Mouse (Mus musculus) hindbrain, embryonic 16.5 days (tissue): ENCODE results near the gene Synj1. TPM values are rescaled to one million over a fixed set of nuclear protein-coding genes. Genes with fewer than 3 reads are reported as not detected.

Experiments
- ATAC-seq: fragments of 200-750 bp; cut with Nextera tagmentation; 2 replicates; pipeline ENCODE4 v1.8.0; 2017; ENCODE audit warnings: moderate TSS enrichment, moderate library complexity
- H3K27ac ChIP-seq: fragments of 300-500 bp; sonication (generic); 2 replicates; pipeline ENCODE4 v1.5.1; 2014; ENCODE audit warnings: low read depth, mild to moderate bottlenecking, control low read depth, low read length, moderate library complexity
- H3K27me3 ChIP-seq: fragments of 300-500 bp; sonication (generic); replicated peaks from 2 replicates; pipeline ENCODE4 v1.6.1; 2014; ENCODE audit warnings: low read length; ENCODE audit not compliant: control insufficient read depth, insufficient read depth
- H3K36me3 ChIP-seq: fragments of 300-500 bp; sonication (generic); 2 replicates; pipeline ENCODE4 v1.6.1; 2014; ENCODE audit warnings: mild to moderate bottlenecking, low read length, moderate library complexity, mixed read lengths; ENCODE audit not compliant: control insufficient read depth, insufficient read depth
- H3K4me1 ChIP-seq: fragments of 300-500 bp; sonication (generic); 2 replicates; pipeline ENCODE4 v1.6.1; 2014; ENCODE audit warnings: low read depth, low read length; ENCODE audit not compliant: control insufficient read depth, insufficient read depth
- H3K4me2 ChIP-seq: fragments of 300-500 bp; sonication (generic); 2 replicates; pipeline ENCODE4 v1.6.1; 2014; ENCODE audit warnings: mild to moderate bottlenecking, low read length, control low read depth, moderate library complexity
- H3K4me3 ChIP-seq: fragments of 300-500 bp; sonication (generic); 2 replicates; pipeline ENCODE4 v1.5.1; 2014; ENCODE audit warnings: mild to moderate bottlenecking, low read length, control low read depth, moderate library complexity
- H3K9ac ChIP-seq: fragments of 300-500 bp; sonication (generic); 2 replicates; pipeline ENCODE4 v1.6.1; 2014; ENCODE audit warnings: low read depth, mild to moderate bottlenecking, control low read depth, low read length, moderate library complexity
- H3K9me3 ChIP-seq: fragments of 300-500 bp; sonication (generic); 2 replicates; pipeline ENCODE4 v1.6.1; 2014; ENCODE audit warnings: mild to moderate bottlenecking, low read length, moderate library complexity; ENCODE audit not compliant: control insufficient read depth
- WGBS: fragments of 180-500 bp; shearing (Covaris S2); extraction: QIAGEN DNeasy Blood & Tissue Kit; methylation state at CpG from one replicate; pipeline ENCODE4 v1.1.7; 2014; 5-methylcytosine and 5-hydroxymethylcytosine counted together
- polyA plus RNA-seq: library from polyadenylated mRNA; unstranded; fragments of >200 nt; fragmentation: Nextera tagmentation; extraction: Ambion mirVana; gene quantifications from 2 replicates; pipeline ENCODE4 v1.2.1, GENCODE M21; 2015

Gene Synj1
- polyA plus RNA-seq, 1 experiment from 2014 or later, result 48.6 TPM

DNA sequence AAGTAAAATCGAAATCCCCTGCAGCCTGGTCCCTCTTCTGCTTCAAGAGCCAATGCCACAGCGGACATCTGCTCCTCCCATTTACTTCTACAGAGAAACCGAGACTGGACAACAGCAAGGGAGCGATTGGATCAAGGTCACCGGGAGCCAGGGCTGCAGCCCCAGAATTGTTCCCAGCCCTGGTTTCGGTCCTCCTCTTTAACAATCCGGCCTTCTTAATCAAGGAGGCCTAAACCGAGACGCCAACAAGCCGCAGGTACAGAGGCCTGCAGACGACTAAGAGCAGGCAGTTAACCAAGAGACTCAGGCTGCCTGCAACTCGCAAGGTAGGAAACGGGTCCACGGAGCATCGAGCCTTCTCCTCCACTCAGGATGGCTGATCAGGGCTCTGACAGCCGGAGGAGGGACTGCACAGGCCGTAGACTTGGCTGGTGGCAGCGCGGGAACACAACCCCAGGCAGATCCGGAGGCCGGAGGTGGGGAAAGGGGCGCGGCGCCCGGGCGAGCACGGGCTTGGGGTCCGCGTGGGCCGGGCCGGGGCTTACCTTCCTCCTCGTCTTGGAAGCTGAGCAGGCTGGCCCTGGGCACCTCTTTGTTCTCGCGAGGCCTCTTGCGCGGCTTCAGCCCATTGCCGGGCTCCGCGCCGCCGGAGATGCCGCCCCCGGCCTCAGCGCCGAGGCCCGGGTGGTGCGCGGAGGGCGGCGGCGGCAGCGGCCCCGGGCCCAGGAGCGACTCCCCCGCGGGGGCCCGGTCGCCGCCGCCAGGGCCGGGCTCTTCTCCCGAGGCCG lies 32.5 kb upstream of the Synj1 start:
- H3K4me2 ChIP-seq, result peak overlapping the region; percentile 76
- peaks cover 11% of the 10 kb centered on the region for H3K4me1 ChIP-seq
- WGBS, result under 1% methylated on average over 57 of the region's 63 CpGs
- H3K4me3 ChIP-seq, result peak overlapping the region; percentile 74
- no peaks in the 10 kb centered on the region for H3K9me3 ChIP-seq
- H3K27ac ChIP-seq, result peak overlapping the region; percentile 96
- peak overlapping the region; percentile 91 for H3K9ac ChIP-seq
- no peaks in the 10 kb centered on the region; the same call in 1 of the 2 replicates for H3K36me3 ChIP-seq
- ATAC-seq, result peak; percentile 64
- no peaks in the 10 kb centered on the region for H3K27me3 ChIP-seq

DNA sequence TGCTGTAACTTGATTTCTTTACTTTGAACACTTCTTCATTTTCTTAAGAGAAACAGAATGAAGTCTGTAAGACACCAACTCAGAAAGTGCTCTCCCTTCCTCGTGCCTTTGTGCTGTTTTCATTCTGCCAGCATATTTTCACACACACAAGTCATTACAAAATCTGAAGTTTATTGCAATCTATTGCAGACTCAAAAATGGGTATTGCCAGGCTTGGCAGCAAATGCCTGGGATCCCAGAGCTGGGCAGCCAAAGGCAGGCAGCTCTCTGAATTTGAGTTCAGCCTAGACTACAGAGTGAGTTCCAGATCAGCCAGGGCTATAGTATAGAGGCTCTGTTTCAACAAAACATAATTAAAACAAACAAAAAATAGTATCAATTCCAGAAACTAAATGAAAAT lies 31.5 kb upstream of the Synj1 start:
- Histone ChIP-seq H3K27me3 (no peaks in the 10 kb centered on the region), H3K4me2 (peak overlapping the region; percentile 76), H3K36me3 (peaks cover 4% of the 10 kb centered on the region; the same call in 1 of the 2 replicates), H3K4me1 (peaks cover 11% of the 10 kb centered on the region), H3K9ac (no peak overlapping the region), H3K4me3 (peak overlapping the region; percentile 29), H3K27ac (no peak overlapping the region), H3K9me3 (no peaks in the 10 kb centered on the region)
- no peak for ATAC-seq
- 58% methylated on average over 1 of the region's 1 CpGs for WGBS

DNA sequence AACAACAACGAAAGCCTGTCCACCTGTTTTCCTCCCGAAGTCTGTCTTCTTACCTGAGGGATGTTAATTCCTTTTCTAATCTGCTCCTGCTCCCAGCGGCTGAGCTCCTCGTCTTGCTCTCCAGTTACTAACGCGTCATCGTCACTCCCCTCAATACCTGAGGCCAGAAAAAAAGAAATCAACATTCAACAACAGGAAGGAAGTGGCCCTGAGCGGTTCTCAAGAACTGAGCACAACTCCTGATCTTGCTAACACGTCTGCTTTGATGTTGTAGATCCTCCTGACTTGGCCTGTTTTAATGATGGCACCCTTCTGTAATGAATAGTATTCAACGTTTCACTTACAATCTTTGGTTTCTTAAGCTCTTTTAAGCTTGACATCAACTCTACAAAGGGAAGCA lies 24.8 kb upstream of the Synj1 start:
- WGBS, result 93% methylated on average over 10 of the region's 10 CpGs

DNA sequence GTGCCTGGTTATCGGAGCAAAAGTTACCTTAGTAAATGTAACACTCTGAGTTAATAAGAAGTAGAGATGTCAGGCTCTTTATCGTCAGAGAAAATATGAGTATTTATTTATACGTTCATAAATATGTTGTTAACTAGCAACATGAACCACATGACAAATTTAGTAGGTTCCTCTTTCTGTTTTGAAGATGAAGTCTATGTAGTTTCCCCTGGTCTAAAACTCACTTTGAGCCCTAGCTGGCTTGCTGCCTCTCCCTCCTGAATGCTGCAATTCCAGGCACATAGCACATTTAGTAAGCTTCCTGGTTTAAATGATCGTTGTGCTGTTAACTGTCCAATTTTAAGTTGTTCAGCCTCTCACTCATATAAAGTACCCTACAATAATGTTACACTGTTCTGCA lies 19.6 kb upstream of the Synj1 start:
- no peaks in the 10 kb centered on the region for H3K9me3 ChIP-seq
- H3K4me3 ChIP-seq, result no peak overlapping the region
- H3K36me3 ChIP-seq, result peaks cover 56% of the 10 kb centered on the region
- H3K4me1 ChIP-seq, result no peaks in the 10 kb centered on the region
- H3K27ac ChIP-seq, result no peak overlapping the region
- H3K4me2 ChIP-seq, result no peak overlapping the region
- no peak overlapping the region for H3K9ac ChIP-seq
- ATAC-seq, result no peak
- H3K27me3 ChIP-seq, result no peaks in the 10 kb centered on the region
- 90% methylated on average over 4 of the region's 4 CpGs for WGBS

More for the DNA sequence above, 24.8 kb upstream of the Synj1 start:
- Histone ChIP-seq H3K4me3 (no peak overlapping the region), H3K27ac (no peak overlapping the region), H3K4me1 (no peaks in the 10 kb centered on the region; the same call in 1 of the 2 replicates), H3K9me3 (no peaks in the 10 kb centered on the region), H3K27me3 (no peaks in the 10 kb centered on the region), H3K36me3 (peaks cover 46% of the 10 kb centered on the region), H3K9ac (no peak overlapping the region), H3K4me2 (no peak overlapping the region)
- ATAC-seq, result no peak

DNA sequence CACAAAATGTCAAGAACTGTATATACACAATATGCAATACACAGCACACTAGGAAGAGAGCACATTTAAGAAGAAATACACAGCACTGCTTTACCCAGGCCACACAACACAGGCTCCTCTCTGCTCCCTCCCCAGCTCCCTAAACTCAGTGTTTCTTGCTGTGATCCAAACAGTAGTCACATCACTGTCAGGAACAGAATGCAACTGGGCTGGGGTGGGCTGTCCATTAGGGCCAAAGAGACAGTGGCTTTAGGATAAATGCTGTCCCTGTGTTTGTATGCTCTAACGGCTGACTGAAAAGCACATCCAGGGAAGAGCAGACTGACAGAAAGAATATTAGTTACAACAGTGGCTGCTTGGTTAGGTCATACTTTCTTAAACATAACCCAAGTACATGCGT lies 18.8 kb upstream of the Synj1 start:
- Histone ChIP-seq H3K27me3 (no peaks in the 10 kb centered on the region), H3K4me1 (no peaks in the 10 kb centered on the region), H3K27ac (no peak overlapping the region), H3K36me3 (peaks cover 61% of the 10 kb centered on the region), H3K4me3 (no peak overlapping the region), H3K4me2 (no peak overlapping the region), H3K9ac (no peak overlapping the region), H3K9me3 (no peaks in the 10 kb centered on the region)
- 92% methylated on average over 2 of the region's 2 CpGs for WGBS
- ATAC-seq, result no peak

DNA sequence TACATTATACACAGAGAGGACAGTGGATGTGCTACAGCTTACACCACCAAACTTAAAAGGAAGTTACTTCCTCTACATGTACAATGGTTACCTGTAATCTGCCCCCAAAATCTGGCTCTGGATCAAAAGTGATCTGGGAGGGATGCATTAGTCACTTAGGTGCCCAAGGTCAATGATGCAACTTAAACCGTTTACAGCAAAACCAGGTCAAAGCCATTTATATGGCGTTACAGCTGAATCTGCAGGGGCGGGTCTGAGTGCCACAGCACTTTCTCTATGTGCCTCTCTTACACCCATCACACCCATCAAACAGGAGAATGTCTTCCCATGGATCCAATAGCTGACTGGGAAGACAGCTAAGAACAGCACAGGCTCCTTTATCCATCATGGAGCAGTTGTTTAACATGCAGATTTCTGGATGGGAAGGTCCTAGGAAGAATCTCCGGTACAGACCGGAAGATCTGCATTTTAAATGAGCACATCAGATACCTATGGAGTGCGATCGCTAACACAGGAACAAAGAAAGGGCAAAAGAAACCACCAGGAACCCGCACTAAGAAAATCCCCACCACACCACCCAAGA lies 18.1 kb upstream of the Synj1 start:
- no peak for ATAC-seq
- no peaks in the 10 kb centered on the region for H3K4me1 ChIP-seq
- no peaks in the 10 kb centered on the region for H3K9me3 ChIP-seq
- H3K36me3 ChIP-seq, result peaks cover 62% of the 10 kb centered on the region
- H3K4me3 ChIP-seq, result no peak overlapping the region
- no peak overlapping the region for H3K27ac ChIP-seq
- WGBS, result 89% methylated on average over 8 of the region's 8 CpGs
- H3K4me2 ChIP-seq, result no peak overlapping the region
- no peak overlapping the region for H3K9ac ChIP-seq
- H3K27me3 ChIP-seq, result no peaks in the 10 kb centered on the region

DNA sequence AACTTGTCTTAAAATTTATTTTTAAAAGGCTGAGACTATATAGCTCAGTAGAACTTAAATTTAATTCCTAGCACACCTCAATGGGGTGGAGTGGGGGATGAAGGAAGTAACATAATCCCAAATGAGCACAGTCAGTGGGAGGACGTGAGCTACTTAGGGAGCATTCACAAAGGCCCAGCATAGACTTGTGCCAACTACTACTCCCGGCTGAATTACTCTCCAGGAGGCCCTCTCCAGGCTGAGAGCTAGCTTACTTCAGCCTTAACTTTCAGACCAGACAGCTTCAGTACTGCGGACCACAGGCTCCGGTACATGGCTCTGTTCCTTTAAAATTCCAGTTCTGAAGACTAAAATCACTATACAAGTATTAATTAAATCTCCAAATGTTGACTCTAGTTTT lies 15.2 kb upstream of the Synj1 start:
- Histone ChIP-seq H3K4me2 (no peak overlapping the region), H3K27ac (no peak overlapping the region), H3K4me1 (no peaks in the 10 kb centered on the region), H3K27me3 (no peaks in the 10 kb centered on the region), H3K4me3 (no peak overlapping the region), H3K36me3 (peaks cover 64% of the 10 kb centered on the region), H3K9ac (no peak overlapping the region), H3K9me3 (no peaks in the 10 kb centered on the region)
- no peak for ATAC-seq
- whole genome bisulfite sequencing, result 88% methylated on average over 4 of the region's 4 CpGs

DNA sequence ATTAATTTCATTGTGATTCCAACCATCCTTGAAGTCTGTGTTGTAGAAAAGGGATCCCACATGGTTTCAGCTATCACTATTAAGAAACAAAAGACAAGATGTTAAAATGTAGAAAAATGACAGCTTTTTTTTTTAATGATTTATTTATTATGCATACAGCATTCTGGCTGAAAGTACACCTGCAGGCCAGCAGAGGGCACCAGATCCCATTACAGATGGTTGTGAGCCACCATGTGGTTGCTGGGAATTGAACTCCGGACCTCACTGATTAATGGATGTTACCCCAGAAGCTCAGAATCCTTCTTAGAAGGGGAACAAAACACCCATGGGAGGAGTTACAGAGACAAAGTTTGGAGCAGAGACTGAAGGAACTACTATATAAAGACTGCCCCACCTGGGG lies 12.3 kb upstream of the Synj1 start:
- H3K27me3 ChIP-seq, result no peaks in the 10 kb centered on the region
- no peak overlapping the region for H3K4me2 ChIP-seq
- H3K36me3 ChIP-seq, result peaks cover 72% of the 10 kb centered on the region
- no peak for ATAC-seq
- H3K9ac ChIP-seq, result no peak overlapping the region
- H3K9me3 ChIP-seq, result no peaks in the 10 kb centered on the region
- H3K27ac ChIP-seq, result no peak overlapping the region
- no peaks in the 10 kb centered on the region for H3K4me1 ChIP-seq
- no peak overlapping the region for H3K4me3 ChIP-seq
- 86% methylated on average over 1 of the region's 1 CpGs for WGBS

DNA sequence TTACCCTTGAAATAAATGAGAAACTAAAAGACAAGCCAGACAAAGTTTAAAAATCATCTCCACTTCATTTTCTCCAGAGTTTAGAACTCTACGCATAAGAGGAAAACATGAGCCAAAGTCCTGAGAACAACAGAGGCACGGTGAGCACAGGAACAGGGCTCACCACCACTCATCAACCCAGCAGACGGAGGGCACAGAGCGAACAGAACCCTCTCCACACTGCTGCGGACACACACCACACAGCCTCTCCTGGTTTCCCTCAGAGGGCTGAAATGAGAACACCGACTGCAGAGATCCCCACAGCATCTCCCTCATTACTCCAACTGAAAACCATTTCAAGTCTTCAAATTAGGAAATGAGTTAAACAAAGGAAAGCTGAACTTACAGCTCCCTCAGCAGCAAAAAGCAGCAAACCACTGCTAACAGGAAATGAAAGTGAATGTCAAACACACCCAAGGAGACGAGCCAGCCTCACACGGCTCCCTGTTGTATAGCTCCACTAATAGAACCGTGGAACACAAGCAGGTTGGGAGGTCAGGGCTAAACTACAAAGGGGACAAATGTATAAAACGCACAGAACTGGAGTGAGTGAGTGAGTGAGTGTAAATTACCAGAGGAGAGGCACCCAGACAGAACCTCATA lies 9.9 kb upstream of the Synj1 start:
- Histone ChIP-seq H3K9me3 (no peaks in the 10 kb centered on the region), H3K27ac (no peak overlapping the region), H3K27me3 (no peaks in the 10 kb centered on the region), H3K4me3 (no peak overlapping the region), H3K9ac (no peak overlapping the region), H3K4me2 (no peak overlapping the region), H3K4me1 (no peaks in the 10 kb centered on the region), H3K36me3 (peaks cover 67% of the 10 kb centered on the region)
- WGBS, result 95% methylated on average over 10 of the region's 10 CpGs
- no peak for ATAC-seq
